Comparison of ENCODE assay signal across 17 mouse cellular contexts in the genomic region with DNA sequence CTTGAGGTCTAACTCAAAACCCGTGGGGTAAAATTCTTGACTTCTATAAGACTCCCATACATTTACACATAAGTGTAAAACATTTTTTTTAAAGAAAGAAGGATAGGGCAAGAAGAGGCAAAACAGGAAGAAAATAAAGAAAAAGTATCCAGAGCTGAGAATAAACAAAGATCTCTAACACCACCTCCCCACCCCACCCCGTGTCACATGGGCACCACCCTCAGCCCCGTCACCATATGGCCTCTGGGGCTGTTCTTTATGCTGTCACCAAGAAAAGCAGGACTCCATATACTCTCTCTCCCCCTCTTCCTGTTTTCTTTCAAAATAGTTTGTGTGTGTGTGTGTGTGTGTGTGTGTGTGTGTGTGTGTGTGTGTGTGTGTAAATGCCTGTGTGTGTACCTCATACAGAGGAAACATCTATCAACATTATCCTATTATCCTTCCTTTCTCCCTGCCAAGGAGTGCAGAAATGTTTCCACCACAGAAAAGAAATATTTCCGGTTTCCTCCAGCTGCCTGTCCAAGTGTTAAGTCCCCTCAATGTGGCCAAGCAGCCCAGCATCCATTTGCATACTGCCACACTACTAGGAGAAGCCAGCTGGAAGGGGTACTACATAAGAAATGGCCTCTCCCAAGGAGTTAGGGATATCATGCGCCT. TPM values are rescaled to one million over a fixed set of nuclear protein-coding genes. Genes with fewer than 3 reads are reported as not detected.
DNase-seq lines count a peak whose midpoint lies in the region; ATAC-seq and TF ChIP-seq lines count a peak whose summit lies in the region.
"Had no signal": no experiment of that assay in that cellular context is flagged by ENCODE, and none has a peak within 500 bp of the region (broad histone marks: within the 10 kb centered on the region; RNA-seq: fewer than 3 reads in every experiment).

No protein-coding gene starts in this region.

- peak; percentile 70 for ATAC-seq in heart, embryonic 15.5 days (replicated peaks; ENCODE audit: insufficient number of reproducible peaks, insufficient read depth, low FRiP score, low read depth)
- ATAC-seq in kidney, embryonic 16.5 days (ENCODE audit: low FRiP score, low TSS enrichment), result peak; percentile 75
- ATAC-seq: forebrain, postnatal 0 days had no signal

- no peak for TF ChIP-seq POLR2A in spleen, adult 2 months (IDR thresholded peaks at IDR 0.05; ENCODE audit: low read depth, low read length)

- no peak overlapping the region for H3K9ac ChIP-seq in heart, embryonic 15.5 days
- H3K9ac ChIP-seq in kidney, embryonic 16.5 days (replicated peaks; ENCODE audit: low read length), result no peak overlapping the region
- H3K9ac ChIP-seq: forebrain, postnatal 0 days; hindbrain, embryonic 15.5 days had no signal

- H3K4me2 ChIP-seq in heart, embryonic 15.5 days, result no peak overlapping the region
- no peak overlapping the region for H3K4me2 ChIP-seq in kidney, embryonic 16.5 days (replicated peaks; ENCODE audit: low read depth, low read length)
- H3K4me2 ChIP-seq: hindbrain, embryonic 15.5 days had no signal

- intact Hi-C loops in left cerebral cortex, postnatal 4 days (cut with DNase I), result no loop called here

- no peak overlapping the region for H3K4me3 ChIP-seq in heart, embryonic 15.5 days
- no peak overlapping the region for H3K4me3 ChIP-seq in spleen, adult 2 months (ENCODE audit: extremely low read depth, insufficient read depth, insufficient read length)
- no peak overlapping the region for H3K4me3 ChIP-seq in kidney, embryonic 16.5 days (ENCODE audit: low read length)
- H3K4me3 ChIP-seq: hindbrain, embryonic 15.5 days; left cerebral cortex, adult 2 months had no signal

- TF ChIP-seq CTCF in spleen, adult 2 months (IDR thresholded peaks at IDR 0.05; ENCODE audit: extremely low read depth, insufficient read depth, insufficient read length, insufficient replicate concordance), result no peak

- no peaks in the 10 kb centered on the region for H3K27me3 ChIP-seq in heart, embryonic 15.5 days
- H3K27me3 ChIP-seq in spleen, adult 2 months (ENCODE audit: control insufficient read depth, insufficient read depth, low read length), result no peaks in the 10 kb centered on the region
- H3K27me3 ChIP-seq in kidney, embryonic 16.5 days (ENCODE audit: insufficient read depth, low read length), result no peaks in the 10 kb centered on the region
- H3K27me3 ChIP-seq: hindbrain, embryonic 15.5 days had no signal

- no peaks in the 10 kb centered on the region for H3K4me1 ChIP-seq in heart, embryonic 15.5 days (replicated peaks)
- no peaks in the 10 kb centered on the region for H3K4me1 ChIP-seq in spleen, adult 2 months (ENCODE audit: control insufficient read depth, insufficient read depth, insufficient read length)
- peaks cover 6% of the 10 kb centered on the region for H3K4me1 ChIP-seq in kidney, embryonic 16.5 days (ENCODE audit: insufficient read depth, low read length)
- H3K4me1 ChIP-seq: hindbrain, embryonic 15.5 days had no signal

- 38% methylated on average over 5 of the region's 5 CpGs for WGBS in heart, embryonic 15.5 days
- 44% methylated on average over 5 of the region's 5 CpGs for WGBS in spleen, adult 2 months
- 29% methylated on average over 5 of the region's 5 CpGs for WGBS in kidney, embryonic 16.5 days

- peak overlapping the region; percentile 38; the same call in 1 of the 2 replicates for H3K27ac ChIP-seq in heart, embryonic 15.5 days
- H3K27ac ChIP-seq in spleen, adult 2 months (ENCODE audit: insufficient read depth, low read length), result peak overlapping the region; percentile 71
- H3K27ac ChIP-seq in kidney, embryonic 16.5 days (ENCODE audit: low read length), result no peak overlapping the region
- H3K27ac ChIP-seq: hindbrain, embryonic 15.5 days; left cerebral cortex, adult 2 months; macrophage had no signal

- no peaks in the 10 kb centered on the region for H3K9me3 ChIP-seq in heart, embryonic 15.5 days (replicated peaks)
- H3K9me3 ChIP-seq in kidney, embryonic 16.5 days (ENCODE audit: low read length), result no peaks in the 10 kb centered on the region
- H3K9me3 ChIP-seq: hindbrain, embryonic 15.5 days had no signal

- H3K36me3 ChIP-seq in heart, embryonic 15.5 days, result no peaks in the 10 kb centered on the region
- H3K36me3 ChIP-seq in spleen, adult 2 months (ENCODE audit: control insufficient read depth, insufficient read depth, low read length), result no peaks in the 10 kb centered on the region
- no peaks in the 10 kb centered on the region for H3K36me3 ChIP-seq in kidney, embryonic 16.5 days (ENCODE audit: insufficient read depth, low read length)
- H3K36me3 ChIP-seq: hindbrain, embryonic 15.5 days had no signal

- DNase-seq in heart, adult 8-10 months (ENCODE audit: low spot score), result no peak
- no peak for DNase-seq in spleen, adult 2 months (ENCODE audit: low read depth in 1 of 2, low spot score in 2 of 2)
- DNase-seq in spleen, adult 18-20 months, result no peak
- peak; percentile 70 for DNase-seq in thymus, postnatal 4 days
- DNase-seq in adrenal gland, postnatal 25 days, result no peak
- DNase-seq in left cerebral cortex, postnatal 4 days, result no peak
- DNase-seq: adrenal gland, postnatal 36 days; cerebellum, postnatal 36 days; forebrain, postnatal 0 days; gastrocnemius, postnatal 14 days; liver; right cerebral cortex, adult 18-20 months had no signal

RNA-seq across cellular contexts. Expression of gene Thy1, which starts 13.5 kb away (rescaled TPM):
- polyA plus RNA-seq in heart, embryonic 15.5 days (2015; fragmentation: Nextera tagmentation; extraction: Ambion mirVana), result 2.2 and 10.6 TPM in 2 replicates
- 10 to 100 TPM in 2 of 4 experiments, 1 to 10 TPM in 2; 8.9 to 12.4 (median 11.0) TPM for total RNA-seq in heart, adult 8-10 months (2022)
- polyA plus RNA-seq in spleen, adult 2 months (2012; rRNA removed), result 197 and 206 TPM in 2 replicates
- polyA plus RNA-seq in kidney, embryonic 16.5 days (2015; fragmentation: Nextera tagmentation; extraction: Ambion mirVana), result 7.7 and 10.5 TPM in 2 replicates
- total RNA-seq in adrenal gland, postnatal 25 days (2021), result 30.8 and 37.7 TPM in 2 replicates
- total RNA-seq in left cerebral cortex, postnatal 4 days (2021), result 100 to 1,000 TPM; 130 to 177 TPM

RNA-seq across cellular contexts. Expression of gene Usp2, which starts 37.1 kb away (rescaled TPM):
- polyA plus RNA-seq in heart, embryonic 15.5 days (2015; fragmentation: Nextera tagmentation; extraction: Ambion mirVana), result 69.9 and 74.9 TPM in 2 replicates
- total RNA-seq in heart, adult 8-10 months (2022), result 100 to 1,000 TPM; 160 to 205 (median 195) TPM
- 0.65 and 0.69 TPM in 2 replicates for polyA plus RNA-seq in spleen, adult 2 months (2012; rRNA removed)
- 53.9 and 57.7 TPM in 2 replicates for polyA plus RNA-seq in kidney, embryonic 16.5 days (2015; fragmentation: Nextera tagmentation; extraction: Ambion mirVana)
- total RNA-seq in adrenal gland, postnatal 25 days (2021), result 20.9 and 22.8 TPM in 2 replicates
- total RNA-seq in left cerebral cortex, postnatal 4 days (2021), result 10 to 100 TPM; 30.2 to 31.9 TPM
